Mouse (Mus musculus): ENCODE data around the gene 4930503B20Rik. TPM values are rescaled to one million over a fixed set of nuclear protein-coding genes. Genes with fewer than 3 reads are reported as not detected.
A peak's percentile ranks its signal among the peaks of the same experiment; 100 is the strongest.

The 4930503B20Rik gene
- 0.17 TPM in 1 of 2 replicates, not detected in the other for polyA plus RNA-seq (2012; rRNA removed)

DNA sequence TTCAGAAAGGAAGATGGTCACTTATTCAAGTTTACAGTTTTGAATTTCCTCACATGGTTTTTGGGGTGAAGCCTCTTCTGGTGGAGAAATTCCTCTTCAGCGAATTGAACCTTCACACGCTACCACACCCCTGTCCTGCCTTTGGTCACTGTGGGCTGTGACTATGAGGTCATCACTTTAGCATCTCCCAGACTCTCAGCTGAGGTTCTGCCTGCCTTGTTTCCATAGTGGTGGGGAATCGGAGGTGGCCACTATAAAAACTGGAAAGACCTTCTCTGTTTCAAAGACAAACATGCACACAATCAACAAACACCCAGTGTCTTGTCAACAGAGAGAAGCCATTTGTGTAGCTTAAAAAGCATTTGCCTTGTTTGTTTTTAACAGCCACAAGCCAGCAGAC is at the start of gene 4930503B20Rik:
Gene 4930503B20Rik, minus strand, starts transcription at position 101 of the 400 bp plus-strand sequence.
- no peak for DNase-seq (ENCODE audit: low spot score)

- DNase-seq (ENCODE audit: low spot score): no peak
Observed at GRCm38 (mm10) chr3:146700051-146700450, 48.9 kb upstream of the 4930503B20Rik start.

- DNase-seq (ENCODE audit: low spot score): no peak
Observed at GRCm38 (mm10) chr3:146698982-146699381, 47.9 kb upstream of the 4930503B20Rik start.

DNA sequence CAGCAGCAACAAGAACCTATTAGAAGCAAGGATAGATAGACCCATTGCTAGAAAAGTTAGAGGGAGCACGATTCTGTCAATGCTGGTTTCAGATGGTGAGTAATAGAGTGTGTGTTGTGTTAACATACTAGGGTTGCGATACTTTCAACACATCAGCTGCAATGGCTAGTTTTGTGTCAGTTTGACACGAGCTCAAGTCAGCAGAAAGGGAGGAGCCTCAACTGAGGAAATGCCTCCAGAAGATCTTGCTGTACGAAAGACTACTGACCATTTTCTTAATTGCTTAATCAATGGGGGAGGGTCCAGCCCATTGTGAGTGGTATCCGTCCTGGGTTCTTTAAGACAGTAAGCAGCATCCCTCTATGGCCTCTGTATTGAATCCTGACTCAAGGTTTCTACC is 41.4 kb upstream of the 4930503B20Rik start:
- DNase-seq (ENCODE audit: low spot score): no peak

DNA sequence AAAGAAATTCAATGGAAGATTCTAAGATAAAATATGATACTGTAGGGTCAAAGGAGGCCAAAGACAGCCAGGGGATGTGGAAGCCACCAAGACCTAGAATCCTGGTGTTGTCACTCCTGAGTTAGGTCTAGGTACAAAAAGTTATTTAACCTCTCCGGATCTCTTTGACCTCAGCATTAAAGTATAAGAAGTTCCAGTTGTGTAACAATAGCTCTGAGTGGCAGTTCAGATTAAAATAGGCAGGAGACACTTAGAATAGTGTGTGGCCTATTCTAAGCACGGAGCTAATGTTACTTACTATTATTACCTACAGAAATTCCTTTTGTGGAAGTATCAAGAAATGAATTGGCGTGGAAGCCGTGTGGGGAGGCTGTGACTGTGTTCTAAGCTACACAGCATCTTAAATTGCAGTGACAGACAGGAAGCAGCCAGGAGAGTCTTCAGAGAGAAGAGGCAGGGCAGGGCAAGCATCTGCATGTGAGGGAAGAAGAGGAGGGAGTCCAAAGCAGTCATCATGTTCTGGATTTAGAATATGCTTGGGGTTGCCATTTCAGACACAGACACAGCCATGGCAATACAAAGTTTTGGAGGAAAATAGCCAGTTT is 36.1 kb upstream of the 4930503B20Rik start:
- no peak for DNase-seq (ENCODE audit: low spot score)

GRCm38 (mm10) chr3:146686428-146686827 is 35.3 kb upstream of the 4930503B20Rik start:
- no peak for DNase-seq (ENCODE audit: low spot score)

DNA sequence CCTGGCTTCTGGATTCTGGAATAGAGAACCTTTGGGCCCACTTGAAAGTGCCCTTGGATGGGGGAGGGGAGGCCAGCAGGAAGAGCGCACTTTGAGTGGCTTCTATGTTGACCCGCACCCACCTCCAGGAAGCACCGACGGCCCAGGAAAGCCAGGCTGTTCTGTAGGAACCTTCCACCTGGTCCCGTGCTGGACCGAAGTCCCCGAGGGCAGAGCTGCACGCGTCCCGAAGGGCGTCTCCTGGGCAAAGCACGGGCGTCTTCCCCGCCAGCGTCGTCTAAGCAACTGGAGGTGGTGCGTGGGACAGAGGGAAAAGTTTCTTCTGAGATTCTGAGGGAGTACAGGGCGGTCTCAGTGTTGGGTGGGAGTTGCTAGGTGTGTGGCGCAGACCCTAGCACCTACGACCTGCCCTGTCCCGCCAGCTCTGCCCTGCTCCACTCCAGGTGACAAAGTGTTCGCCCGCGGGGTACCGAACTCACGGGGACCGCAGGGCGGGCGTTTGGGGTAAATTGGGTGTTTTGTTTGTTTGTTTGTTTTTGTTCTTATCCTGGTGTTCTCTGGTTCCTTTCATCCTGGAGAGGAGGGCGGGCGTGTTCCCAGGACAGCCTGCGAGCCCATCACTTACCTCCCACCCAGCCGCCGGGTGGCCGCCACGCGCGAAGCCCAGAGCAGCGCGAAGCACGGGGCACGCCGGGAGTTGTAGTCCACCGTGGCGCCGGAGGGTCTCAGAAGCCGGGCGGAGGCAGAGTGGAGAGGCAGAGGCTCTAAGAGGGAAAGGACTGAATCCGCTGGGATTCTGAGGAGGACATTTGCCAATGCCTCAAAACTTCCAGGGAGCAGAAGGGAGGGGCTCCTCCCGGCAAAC is 33.9 kb upstream of the 4930503B20Rik start, which contains the start of gene Samd13:
Gene Samd13, minus strand, starts transcription at position 782 of the 865 bp plus-strand sequence.
- DNase-seq (ENCODE audit: low spot score): peak; percentile 29

DNA sequence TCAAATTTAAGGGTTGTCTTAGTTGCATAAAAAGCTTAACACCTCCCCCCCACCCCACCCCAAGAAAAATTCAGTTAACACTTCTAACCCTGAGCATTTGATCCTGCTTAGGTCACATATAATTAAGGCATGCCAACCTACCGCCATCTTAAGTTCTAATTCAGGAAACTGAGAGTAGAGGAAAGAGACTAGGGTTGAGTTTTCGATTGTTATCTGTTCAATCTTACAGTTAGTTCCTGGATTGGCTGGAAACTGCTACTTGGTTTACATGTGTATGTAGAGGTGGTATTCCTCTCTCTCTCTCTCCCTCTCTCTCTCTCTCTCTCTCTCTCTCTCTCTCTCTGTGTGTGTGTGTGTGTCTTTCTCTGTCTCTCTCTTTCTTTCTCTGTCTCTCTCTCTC is 32.0 kb upstream of the 4930503B20Rik start:
- DNase-seq (ENCODE audit: low spot score): no peak

DNA sequence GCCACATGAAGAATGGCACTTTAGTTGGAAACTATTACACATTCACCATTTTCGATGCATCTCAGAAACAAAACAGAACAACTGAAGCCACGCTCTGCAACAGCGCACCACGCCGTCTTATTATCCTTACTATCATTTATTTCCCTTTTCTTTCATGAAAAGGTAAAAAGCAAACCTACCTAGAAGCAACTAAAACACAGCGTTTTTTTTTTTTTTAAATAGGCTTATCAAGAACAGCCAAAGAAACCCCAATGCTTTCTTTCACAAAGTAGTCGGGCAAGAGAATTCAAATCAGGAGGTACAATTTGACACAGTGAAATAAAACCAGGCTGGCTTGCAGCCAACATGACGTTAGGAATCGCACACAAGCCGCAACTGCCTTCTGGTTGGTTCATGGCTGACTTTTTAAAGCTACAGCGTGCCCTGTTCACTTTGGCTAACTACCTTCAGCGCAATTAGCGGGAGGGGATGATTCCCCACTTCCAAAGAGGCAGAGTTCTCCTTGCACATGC is 31.1 kb upstream of the 4930503B20Rik start:
- no peak for DNase-seq (ENCODE audit: low spot score)

DNA sequence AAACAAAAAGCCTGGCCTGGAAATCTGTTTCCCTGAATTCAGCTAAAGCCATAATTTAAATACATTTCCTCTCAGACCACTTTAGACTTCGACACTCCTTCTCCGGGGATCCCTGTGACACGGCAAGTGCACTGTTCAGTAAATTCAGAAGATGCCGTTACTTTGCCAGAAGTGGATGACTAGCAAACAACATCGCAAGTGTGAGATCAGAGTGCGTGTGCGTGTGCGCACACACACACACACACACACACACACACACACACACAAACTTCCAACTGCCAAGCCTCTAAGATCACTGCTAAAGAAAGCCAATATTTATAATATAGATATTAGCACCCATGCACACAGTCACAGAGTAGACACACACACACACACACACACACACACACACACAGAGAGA is 30.6 kb upstream of the 4930503B20Rik start:
- DNase-seq (ENCODE audit: low spot score): no peak

- DNase-seq (ENCODE audit: low spot score): no peak
Observed at GRCm38 (mm10) chr3:146680625-146681024, 29.5 kb upstream of the 4930503B20Rik start.

- no peak for DNase-seq (ENCODE audit: low spot score)
Observed at GRCm38 (mm10) chr3:146679646-146680045, 28.5 kb upstream of the 4930503B20Rik start.

DNA sequence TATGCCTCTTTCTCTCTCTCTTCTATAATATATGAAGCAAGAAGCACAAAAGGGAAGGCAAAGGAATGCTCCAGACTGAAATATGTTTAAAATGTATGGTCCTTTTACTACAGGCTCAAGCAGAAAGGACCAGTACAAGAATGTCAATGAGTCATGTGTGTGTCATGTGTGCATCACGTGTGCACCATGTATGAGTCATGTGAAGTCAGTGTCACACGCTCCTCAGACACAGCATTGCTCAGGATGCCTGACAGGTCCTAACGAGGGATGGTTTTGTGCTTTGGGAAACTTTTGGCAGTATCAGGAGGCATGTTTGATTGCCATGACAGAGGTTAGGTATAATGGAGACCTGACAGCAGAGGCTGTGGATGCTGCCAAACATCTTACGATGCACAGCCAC is 25.1 kb upstream of the 4930503B20Rik start:
- DNase-seq (ENCODE audit: low spot score): no peak

DNA sequence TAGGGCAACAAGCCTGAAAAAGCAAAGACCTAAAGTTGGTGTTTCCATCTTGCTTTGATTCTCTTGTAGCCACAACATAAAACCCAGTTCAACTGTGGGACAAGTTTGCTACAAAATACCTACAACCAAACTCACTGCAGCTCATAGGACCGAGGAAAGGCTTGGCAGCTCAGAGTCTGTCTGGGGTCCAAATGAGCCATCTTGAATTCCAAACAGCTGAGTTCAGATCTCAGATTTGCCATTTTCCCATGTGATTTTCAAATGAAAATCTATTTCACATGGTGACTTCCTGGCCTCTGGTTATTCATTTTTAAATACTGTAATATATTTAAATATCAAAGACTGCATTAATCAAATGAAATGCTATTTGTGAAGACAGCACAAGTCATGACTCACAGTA is 24.0 kb upstream of the 4930503B20Rik start:
- no peak for DNase-seq (ENCODE audit: low spot score)

DNA sequence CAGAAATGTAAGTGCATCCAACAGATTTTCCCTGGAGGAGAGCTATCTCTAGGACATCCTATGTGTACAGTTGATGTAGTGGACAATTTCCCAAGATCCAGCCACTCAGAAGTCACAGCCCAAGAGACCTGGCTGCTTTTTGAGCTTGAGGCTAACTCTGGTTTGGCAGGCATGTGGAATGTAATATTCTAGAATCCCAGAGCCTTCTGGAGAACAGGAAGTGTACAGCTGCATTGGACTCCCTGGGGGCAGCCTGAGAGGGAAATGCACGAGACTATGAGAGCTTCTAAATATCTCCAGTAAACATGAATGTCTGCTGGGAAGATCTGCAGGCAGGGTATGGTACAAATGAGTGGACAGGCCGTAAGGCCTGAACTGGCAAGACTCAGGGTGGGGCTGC is 20.0 kb upstream of the 4930503B20Rik start:
- DNase-seq (ENCODE audit: low spot score): no peak

- no peak for DNase-seq (ENCODE audit: low spot score)
Observed at GRCm38 (mm10) chr3:146661907-146662306, 10.8 kb upstream of the 4930503B20Rik start.

GRCm38 (mm10) chr3:146661001-146661400 is 9.9 kb upstream of the 4930503B20Rik start:
- no peak for DNase-seq (ENCODE audit: low spot score)

- no peak for DNase-seq (ENCODE audit: low spot score)
Observed at GRCm38 (mm10) chr3:146659321-146659720, 8.2 kb upstream of the 4930503B20Rik start.

GRCm38 (mm10) chr3:146658061-146658639 is 7.0 kb upstream of the 4930503B20Rik start:
- DNase-seq (ENCODE audit: low spot score): no peak

DNA sequence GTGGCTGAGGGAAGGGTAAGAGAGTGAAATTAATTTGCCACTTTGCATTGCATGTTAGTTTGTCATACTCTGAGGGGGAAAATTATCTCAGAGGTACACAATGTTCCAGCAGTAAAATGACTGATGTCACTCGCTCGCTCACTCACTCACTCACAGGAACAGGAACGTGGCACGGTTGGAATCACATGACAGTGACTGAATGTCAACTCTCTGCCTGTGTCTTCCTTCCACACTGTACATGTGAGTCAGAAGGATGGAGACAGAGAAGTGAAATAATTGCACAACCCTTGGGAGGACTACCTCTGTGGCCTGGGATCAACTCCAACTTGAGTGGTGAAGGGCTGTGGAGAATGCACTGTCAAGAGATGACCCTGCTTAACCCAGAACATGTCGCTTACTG is 6.3 kb upstream of the 4930503B20Rik start:
- DNase-seq (ENCODE audit: low spot score): no peak

DNA sequence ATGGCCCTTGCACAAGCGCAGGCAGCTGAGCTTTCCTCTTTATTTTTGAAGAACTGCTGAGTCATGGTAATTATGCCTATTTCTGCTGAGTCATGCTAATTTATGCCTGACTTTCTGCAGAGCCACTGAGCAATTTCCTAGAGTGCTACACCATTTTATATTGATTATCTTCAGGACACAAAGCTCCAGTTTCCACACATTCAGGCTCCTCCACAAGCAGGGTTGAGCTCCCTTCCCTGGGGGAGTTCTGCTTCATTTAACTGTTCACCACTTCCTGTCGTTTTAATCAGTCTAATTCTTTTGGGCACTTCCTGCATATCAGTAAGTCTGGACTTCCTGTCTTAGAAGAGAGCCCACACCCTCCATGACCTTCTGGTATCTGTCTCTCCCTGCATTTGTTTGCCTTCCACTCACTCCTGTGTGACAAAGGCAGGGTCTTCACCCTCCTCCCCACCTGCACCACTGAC is 4.0 kb upstream of the 4930503B20Rik start:
- DNase-seq (ENCODE audit: low spot score): no peak

- no peak for DNase-seq (ENCODE audit: low spot score)
Observed at GRCm38 (mm10) chr3:146653692-146654091, 2.6 kb upstream of the 4930503B20Rik start.

Data from urinary bladder, adult 2 months (tissue).